Mouse (Mus musculus) ES-E14 (cell line): ENCODE results near the gene Wdr18. TPM values are rescaled to one million over a fixed set of nuclear protein-coding genes. Genes with fewer than 3 reads are reported as not detected.
A peak's percentile ranks its signal among the peaks of the same experiment; 100 is the strongest.

Experiments
- DNase-seq: peaks from one replicate; pipeline ENCODE4 v3.0.0-alpha.2; 2013; ENCODE audit warnings: low read depth, low spot score
- H3K27ac ChIP-seq: 2 replicates; pipeline ENCODE4 v1.5.1; 2012; ENCODE audit warnings: low read depth, mild to moderate bottlenecking, low read length, moderate library complexity, mixed read lengths; ENCODE audit not compliant: poor library complexity, insufficient read depth, severe bottlenecking
- H3K36me3 ChIP-seq: 2 replicates; pipeline ENCODE4 v1.6.1; 2012; ENCODE audit warnings: mild to moderate bottlenecking, low read length, moderate library complexity, mixed read lengths; ENCODE audit not compliant: control insufficient read depth, poor library complexity, insufficient read depth, severe bottlenecking
- H3K4me1 ChIP-seq, 2 experiments: fragments of 150-350 bp in 1 of 2; sonication (generic) in 1 of 2; 2 replicates each; pipeline ENCODE4 v1.6.1; 2012; ENCODE audit warnings: low read length in 2 of 2, mild to moderate bottlenecking in 1 of 2, mixed read lengths in 1 of 2; ENCODE audit not compliant: control insufficient read depth in 2 of 2, insufficient read depth in 2 of 2, poor library complexity in 1 of 2
- H3K4me3 ChIP-seq, 2 experiments: fragments of 150-350 bp in 1 of 2; sonication (generic) in 1 of 2; 2 replicates each; pipeline ENCODE4 v1.5.1; 2012; ENCODE audit warnings: low read length in 2 of 2, low read depth in 1 of 2, mild to moderate bottlenecking in 1 of 2, mixed read lengths in 1 of 2; ENCODE audit not compliant: insufficient read depth in 1 of 2, poor library complexity in 1 of 2, severe bottlenecking in 1 of 2
- H3K9ac ChIP-seq: 2 replicates; pipeline ENCODE4 v1.6.1; 2012; ENCODE audit warnings: low read depth, mild to moderate bottlenecking, low read length, mixed read lengths; ENCODE audit not compliant: poor library complexity, insufficient read depth, severe bottlenecking
- H3K9me3 ChIP-seq: fragments of 150-350 bp; sonication (generic); 2 replicates; pipeline ENCODE4 v1.6.1; 2012; ENCODE audit warnings: low read depth, mild to moderate bottlenecking, low read length; ENCODE audit not compliant: control insufficient read depth, insufficient read depth
- CHD2 ChIP-seq: IDR thresholded peaks from 2 replicates; pipeline ENCODE4 v1.6.1; 2014; ENCODE audit warnings: mild to moderate bottlenecking, low read depth, low read length, inconsistent platforms
- HCFC1 ChIP-seq: IDR thresholded peaks from 2 replicates; pipeline ENCODE4 v1.6.1; 2012; ENCODE audit warnings: low read length, inconsistent platforms, borderline replicate concordance; ENCODE audit not compliant: insufficient read depth
- MAFK ChIP-seq: IDR thresholded peaks from 2 replicates; pipeline ENCODE4 v1.6.1; 2014; ENCODE audit warnings: mild to moderate bottlenecking, low read depth, low read length, inconsistent platforms; ENCODE audit not compliant: insufficient read depth
- ZC3H11A ChIP-seq: IDR thresholded peaks from 2 replicates; pipeline ENCODE4 v1.6.1; 2012; ENCODE audit warnings: low read depth, mild to moderate bottlenecking, inconsistent platforms, low read length, borderline replicate concordance
- ZNF384 ChIP-seq: IDR thresholded peaks from 2 replicates; pipeline ENCODE4 v1.6.1; 2012; ENCODE audit warnings: low read depth, low read length, inconsistent platforms
- in situ Hi-C, 2 experiments: fragments of 600-800 bp; cut with MboI; formaldehyde crosslinking; loops; one replicate each; pipeline ENCODE4 v1.15.1; 2025; ENCODE audit warnings: low sequenced_read_pairs in 2 of 2, inconsistent platforms in 1 of 2; ENCODE audit not compliant: unreplicated experiment in 2 of 2
- total RNA-seq: library from RNA; depleted of rRNA; stranded (reverse); fragments of 300-350 nt; gene quantifications from 2 replicates; pipeline ENCODE4 v1.2.3, GENCODE M21; 2012

Wdr18 gene
- total RNA-seq, 1 experiment: 155 TPM

- no peaks in the 10 kb centered on the region for H3K9me3 ChIP-seq
- no peak overlapping the region for H3K27ac ChIP-seq
- no peak for DNase-seq
- TF ChIP-seq HCFC1: no peak
- TF ChIP-seq ZNF384: no peak
- TF ChIP-seq ZC3H11A: no peak
- TF ChIP-seq MAFK: no peak
- TF ChIP-seq CHD2: no peak
- H3K4me3 ChIP-seq: peak overlapping the region in 1 of 2 experiments; percentile 13; a peak in 1 of 4 replicates
- in situ Hi-C loops: no loop called here
- H3K4me1 ChIP-seq: peaks cover 3 to 21% of the 10 kb centered on the region in 2 experiments; a peak in 2 of 4 replicates
- no peaks in the 10 kb centered on the region for H3K36me3 ChIP-seq
- no peak overlapping the region for H3K9ac ChIP-seq
These were observed 41.5 kb upstream of the Wdr18 start for GRCm38 (mm10) chr10:79918231-79919078.

DNA sequence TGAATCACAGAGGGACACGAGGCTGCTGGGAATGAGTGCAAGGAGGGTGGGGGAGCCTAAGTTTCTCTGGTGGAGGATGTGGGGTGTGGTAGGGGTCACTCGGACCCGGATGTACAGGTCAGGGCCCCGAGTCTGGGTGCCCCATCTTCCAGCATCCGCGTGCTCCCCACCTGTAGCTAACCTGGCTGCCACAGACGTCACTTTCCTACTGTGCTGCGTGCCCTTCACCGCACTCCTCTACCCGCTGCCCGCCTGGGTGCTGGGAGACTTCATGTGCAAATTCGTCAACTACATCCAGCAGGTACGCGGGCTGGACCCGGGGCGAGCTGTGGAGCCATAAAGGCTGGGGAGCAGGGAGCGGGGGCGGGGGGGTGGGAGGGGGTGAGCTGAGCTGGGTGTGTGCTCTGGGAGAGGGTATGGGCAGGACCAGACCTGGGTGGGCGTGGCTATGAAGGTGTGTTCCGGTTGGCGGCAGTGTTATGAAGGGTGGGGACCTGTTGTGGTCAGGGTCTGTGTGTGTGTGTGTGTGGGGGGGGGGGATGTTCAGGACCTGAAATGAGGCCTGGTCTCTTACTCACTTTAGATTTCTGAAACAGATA, 40.6 kb upstream of the Wdr18 start:
- in situ Hi-C loops: no loop called here
- no peak for DNase-seq
- Histone ChIP-seq H3K27ac (no peak overlapping the region), H3K4me3 (peak overlapping the region in 1 of 2 experiments; percentile 61; a peak in 1 of 4 replicates), H3K36me3 (no peaks in the 10 kb centered on the region), H3K9me3 (no peaks in the 10 kb centered on the region), H3K4me1 (peaks cover 3 to 21% of the 10 kb centered on the region in 2 experiments; a peak in 2 of 4 replicates), H3K9ac (no peak overlapping the region; the same call in 1 of the 2 replicates)
- no peak for TF ChIP-seq CHD2
- no peak for TF ChIP-seq HCFC1
- no peak for TF ChIP-seq ZC3H11A
- no peak for TF ChIP-seq ZNF384
- TF ChIP-seq MAFK: no peak

GRCm38 (mm10) chr10:79920056-79920890, 39.7 kb upstream of the Wdr18 start:
- no peak for DNase-seq
- TF ChIP-seq ZNF384 (no peak), MAFK (no peak), CHD2 (no peak), ZC3H11A (no peak), HCFC1 (no peak)
- Histone ChIP-seq H3K36me3 (no peaks in the 10 kb centered on the region), H3K9me3 (no peaks in the 10 kb centered on the region), H3K9ac (no peak overlapping the region), H3K27ac (no peak overlapping the region), H3K4me1 (peaks cover 3 to 21% of the 10 kb centered on the region in 2 experiments; a peak in 2 of 4 replicates), H3K4me3 (peak overlapping the region; percentile 13 to 56; a peak in 2 of 4 replicates)
- in situ Hi-C loops: no loop called here

GRCm38 (mm10) chr10:79920958-79921535, 38.9 kb upstream of the Wdr18 start, which contains the start of gene R3hdm4:
Gene R3hdm4, minus strand, starts transcription at chr10:79921208.
- DNase-seq: no peak
- TF ChIP-seq ZNF384 (no peak), ZC3H11A (no peak), HCFC1 (no peak), CHD2 (no peak), MAFK (no peak)
- H3K9me3 ChIP-seq: no peaks in the 10 kb centered on the region
- H3K4me1 ChIP-seq: peaks cover 3 to 20% of the 10 kb centered on the region in 2 experiments; a peak in 2 of 4 replicates
- H3K27ac ChIP-seq: no peak within 1 kb of the TSS
- H3K4me3 ChIP-seq: peak within 1 kb of the TSS; percentile 25 to 56
- no peaks in the 10 kb centered on the region for H3K36me3 ChIP-seq
- in situ Hi-C loops: no loop called here
- peak within 1 kb of the TSS; percentile 45 for H3K9ac ChIP-seq
